Mouse (Mus musculus) adrenal gland (tissue): Measurements from ENCODE around the gene Syce1.

Experiments
- intact Hi-C: fragments of 180-260 bp; cut with DNase I; formaldehyde crosslinking; loops from one replicate; pipeline ENCODE4 v1.15.1; 2025
- long read RNA-seq, 2 experiments: library from polyadenylated mRNA; unstranded; transcript quantifications; one replicate each; pipeline ENCODE4 v2.0.0; 2020; ENCODE audit warnings: borderline replicate concordance in 1 of 2; ENCODE audit not compliant: insufficient replicate concordance in 1 of 2

The Syce1 gene
- long read RNA-seq, experiment 1, result 0 reads
- long read RNA-seq, experiment 2, result 0 reads

GRCm38 (mm10) chr7:140787406-140788052 lies at the start of gene Syce1:
Gene Syce1 (minus strand): TSS chr7:140787852.
- intact Hi-C loops, result no loop called here

DNA sequence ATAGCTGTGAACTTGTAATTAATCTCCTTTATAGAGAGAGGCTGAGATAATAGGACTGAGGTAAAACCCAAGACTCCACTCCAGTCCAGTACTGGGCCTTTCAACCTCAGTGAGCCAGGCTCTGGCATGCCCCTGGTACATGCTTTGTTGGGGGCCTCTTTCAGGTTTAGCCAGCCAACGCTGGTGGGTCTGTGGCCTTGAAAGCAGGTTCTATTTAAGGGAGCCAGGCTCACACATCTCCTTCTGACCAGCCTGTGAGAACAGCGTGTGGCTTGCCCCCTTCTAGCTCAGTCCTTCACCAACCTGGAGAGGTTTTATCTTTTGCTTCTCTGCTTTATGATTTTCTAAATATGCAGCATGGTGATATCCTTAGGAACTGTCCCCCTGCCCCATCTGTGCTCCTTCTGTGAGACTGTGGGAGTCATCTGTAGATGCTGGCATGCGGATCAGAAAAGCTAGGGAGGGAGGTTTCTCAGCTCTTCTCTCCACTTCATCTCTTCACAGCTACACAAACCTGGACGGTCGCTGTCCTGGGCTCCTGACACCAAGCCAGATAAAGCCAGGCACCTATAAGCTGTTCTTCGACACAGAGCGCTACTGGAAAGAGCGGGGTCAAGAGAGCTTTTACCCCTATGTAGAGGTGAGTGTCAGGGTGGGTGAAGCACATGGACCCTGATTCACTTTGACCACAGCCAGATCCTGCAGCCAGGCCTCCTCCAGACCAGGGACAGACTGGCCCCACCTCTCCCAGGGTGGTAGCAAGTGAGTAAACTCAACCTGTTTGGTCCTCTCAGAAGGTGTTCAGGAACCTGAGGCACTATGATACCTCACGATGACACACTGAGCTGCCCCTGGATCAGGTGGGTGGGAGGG lies 48.8 kb upstream of the Syce1 start:
- intact Hi-C loops, result no loop called here

DNA sequence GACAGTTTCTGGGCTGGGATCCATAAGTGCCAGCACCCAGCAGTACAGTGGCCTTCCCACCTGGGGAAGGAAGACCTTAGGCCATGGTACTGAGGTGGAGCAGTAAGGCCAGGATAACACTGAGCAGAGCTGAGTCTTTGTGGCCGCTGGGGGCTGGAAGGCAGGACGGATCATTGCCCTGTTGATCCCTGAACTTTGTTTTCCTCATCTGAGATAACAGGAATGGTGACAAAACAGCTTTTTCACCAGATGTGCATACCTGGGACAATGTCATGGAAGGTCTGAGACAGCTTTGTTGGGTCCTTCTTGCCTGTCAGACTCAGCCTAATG lies 48.1 kb upstream of the Syce1 start:
- intact Hi-C loops, result no loop called here

GRCm38 (mm10) chr7:140834968-140835757 lies 47.5 kb upstream of the Syce1 start, which contains the start of gene Urah:
Gene Urah (plus strand): TSS chr7:140835018.
- intact Hi-C loops, result loop anchor here (5.0 kb wide), 1 partner anchor 758 kb away; no protein-coding TSS in a partner anchor

- intact Hi-C loops, result loop anchor here (5.0 kb wide), 1 partner anchor 756 kb away; no protein-coding TSS in a partner anchor
Observed at GRCm38 (mm10) chr7:140833341-140833740, 45.7 kb upstream of the Syce1 start.

GRCm38 (mm10) chr7:140831447-140831846 lies 43.8 kb upstream of the Syce1 start:
- intact Hi-C loops, result loop anchor here (5.0 kb wide), 1 partner anchor 754 kb away; no protein-coding TSS in a partner anchor

GRCm38 (mm10) chr7:140828171-140828881 lies 40.7 kb upstream of the Syce1 start:
- intact Hi-C loops, result no loop called here

GRCm38 (mm10) chr7:140822731-140823130 lies 35.1 kb upstream of the Syce1 start:
- intact Hi-C loops, result no loop called here

DNA sequence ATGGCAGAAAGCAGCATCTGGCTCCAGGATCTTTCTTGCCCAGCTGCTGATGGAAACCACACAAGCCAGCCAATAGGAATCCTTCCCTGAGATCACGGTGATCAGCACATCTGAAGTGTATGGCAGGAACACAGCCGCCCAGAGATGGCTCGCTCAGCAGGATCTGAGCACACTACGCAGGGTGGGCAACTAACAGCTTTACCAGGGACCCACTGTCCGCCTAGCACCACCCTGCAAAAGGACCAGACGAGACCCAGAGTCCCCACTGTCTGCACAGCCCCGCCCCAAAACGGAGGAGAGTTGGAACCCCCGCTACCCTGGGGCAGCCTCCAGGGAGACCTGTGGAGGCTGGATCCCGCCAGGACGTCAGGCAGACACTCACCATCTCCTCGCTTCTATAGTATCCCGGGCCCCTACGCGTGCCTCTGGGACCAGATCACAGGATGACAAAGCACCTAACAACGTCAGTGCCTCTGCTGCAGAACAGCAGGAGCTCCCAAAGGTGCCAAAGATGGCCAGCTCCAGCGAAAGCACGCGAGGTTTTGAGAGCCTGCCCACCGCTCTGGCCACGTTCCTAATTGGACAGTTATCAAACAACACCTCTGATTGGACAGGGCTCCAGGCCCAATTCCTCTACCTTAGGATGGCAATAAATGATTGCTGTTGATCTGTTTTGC lies 34.1 kb upstream of the Syce1 start, which contains the start of gene Zfp941:
Zfp941 (minus strand) TSS at position 526 of the 677 bp plus-strand sequence.
- intact Hi-C loops, result no loop called here

DNA sequence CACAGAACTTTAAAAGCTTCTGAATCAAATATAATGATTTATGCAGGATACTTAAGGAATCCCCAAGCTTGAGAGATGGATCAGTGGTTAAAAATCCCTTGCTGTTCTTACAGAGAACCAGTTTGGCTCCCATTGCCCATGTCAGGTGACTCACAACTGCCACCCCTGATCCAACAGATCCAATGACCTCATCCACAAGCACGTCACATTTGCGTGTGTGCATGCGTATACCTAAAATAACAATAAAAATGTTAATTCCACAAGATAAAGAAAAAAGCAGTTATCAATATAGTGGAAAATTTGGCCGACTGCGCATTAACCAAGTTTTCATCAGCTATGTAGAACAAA lies 33.6 kb upstream of the Syce1 start:
- intact Hi-C loops, result no loop called here

- intact Hi-C loops, result no loop called here
Observed at GRCm38 (mm10) chr7:140820173-140820572, 32.5 kb upstream of the Syce1 start.

GRCm38 (mm10) chr7:140812850-140813249 lies 25.2 kb upstream of the Syce1 start:
- intact Hi-C loops, result no loop called here

DNA sequence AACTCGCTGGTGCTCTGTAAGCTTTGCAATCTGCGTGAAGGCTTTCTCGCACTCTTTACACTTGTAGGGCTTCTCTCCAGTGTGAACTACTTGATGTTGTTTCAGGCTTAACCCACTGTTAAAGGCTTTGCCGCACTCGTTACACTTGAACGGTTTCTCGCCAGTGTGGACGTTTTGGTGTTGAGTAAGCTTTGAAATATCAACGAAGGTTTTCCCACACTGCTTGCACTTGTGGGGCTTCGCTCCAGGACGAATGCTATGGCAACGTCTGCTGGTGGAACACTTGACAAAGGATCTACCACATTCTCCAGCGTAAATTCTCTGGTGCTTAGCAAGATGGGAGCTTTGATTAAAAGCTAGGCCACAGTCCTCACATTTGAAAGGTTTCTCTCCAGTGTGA lies 24.1 kb upstream of the Syce1 start:
- intact Hi-C loops, result no loop called here

- intact Hi-C loops, result no loop called here
Observed at GRCm38 (mm10) chr7:140810496-140810895, 22.8 kb upstream of the Syce1 start.

- intact Hi-C loops, result no loop called here
Observed at GRCm38 (mm10) chr7:140805704-140806103, 18.1 kb upstream of the Syce1 start.

DNA sequence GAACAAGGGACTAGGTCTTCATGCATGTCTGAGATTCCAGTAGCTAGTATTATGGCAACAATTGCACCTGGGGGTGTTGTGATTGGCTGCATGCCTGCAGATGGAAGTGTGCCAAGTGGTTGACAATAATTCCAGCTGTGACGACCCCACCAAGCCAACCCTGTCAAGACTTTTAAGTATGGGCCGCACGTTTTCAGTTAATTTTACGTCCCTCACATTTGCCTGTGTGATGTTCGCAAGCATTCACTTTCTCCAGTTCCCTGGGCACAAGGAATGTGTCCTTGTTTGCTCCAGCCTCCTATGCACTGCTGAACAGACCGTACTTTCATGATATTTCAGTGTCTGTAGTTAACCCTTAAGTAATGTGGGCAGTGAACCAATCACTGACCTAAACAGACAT lies 15.0 kb upstream of the Syce1 start:
- intact Hi-C loops, result no loop called here

DNA sequence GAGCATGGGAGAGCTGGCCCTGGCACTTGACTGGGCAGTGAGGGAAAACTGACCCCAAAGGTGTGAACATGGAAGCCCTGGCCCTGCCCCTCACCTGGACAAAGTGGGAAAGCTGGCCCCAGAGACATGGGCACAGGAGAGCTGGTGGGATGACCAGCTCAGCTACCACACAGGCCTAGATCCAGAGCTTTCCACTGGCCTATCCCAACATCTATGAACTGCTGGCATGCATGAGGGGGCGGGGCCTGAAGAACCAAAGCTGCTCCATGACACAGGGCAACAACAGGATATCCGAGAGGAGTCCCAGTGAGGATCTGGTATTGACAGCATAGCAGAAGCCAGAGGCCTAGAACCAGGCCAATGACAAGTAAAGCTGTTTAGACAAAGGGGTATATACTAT lies 10.6 kb upstream of the Syce1 start:
- intact Hi-C loops, result no loop called here

DNA sequence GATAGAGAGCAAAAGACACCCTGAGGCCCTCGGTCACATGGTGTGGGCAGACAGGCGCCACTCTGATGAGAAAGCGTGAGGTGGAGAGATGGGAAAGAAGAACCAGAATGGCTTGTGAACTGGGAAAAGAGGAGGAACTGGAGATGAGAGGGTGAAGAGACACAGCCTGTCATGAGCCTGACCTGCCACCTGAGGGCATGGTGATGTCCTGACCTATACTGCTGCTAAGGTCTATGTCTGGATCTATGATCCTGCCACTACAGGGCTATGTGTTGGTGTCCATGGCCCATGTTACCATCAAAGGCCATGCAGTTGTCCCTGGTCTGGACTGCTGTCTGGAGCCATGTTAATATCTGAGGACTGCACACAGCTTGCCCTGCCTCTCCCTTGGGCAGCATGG lies 10.0 kb upstream of the Syce1 start:
- intact Hi-C loops, result no loop called here

DNA sequence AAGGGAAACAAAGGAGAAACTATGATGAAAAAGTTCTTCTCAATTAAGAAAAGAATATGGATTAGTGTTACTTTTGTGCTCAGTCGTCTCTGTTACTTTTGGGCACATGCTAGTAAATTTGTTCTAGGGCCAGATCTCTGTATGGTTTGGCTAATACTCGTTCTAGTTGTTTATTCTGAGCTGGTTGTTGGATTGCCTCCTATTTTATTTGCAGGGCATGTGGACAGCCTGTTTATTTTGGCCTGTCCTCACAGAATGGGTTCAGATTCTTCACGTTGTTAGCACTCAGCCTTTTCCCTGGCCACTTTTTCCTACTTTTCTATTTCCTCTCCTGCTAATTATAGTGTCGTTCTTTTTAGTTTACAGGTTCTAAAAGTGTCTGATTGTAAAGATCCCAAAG lies 5.9 kb upstream of the Syce1 start:
- intact Hi-C loops, result no loop called here

GRCm38 (mm10) chr7:140788053-140788435 lies 392 bp upstream of the Syce1 start:
- intact Hi-C loops, result no loop called here

GRCm38 (mm10) chr7:140780548-140780947 lies 7.1 kb downstream of the Syce1 start:
- intact Hi-C loops, result no loop called here
